Mouse (Mus musculus): ENCODE measurements around the gene Cklf. TPM values are rescaled to one million over a fixed set of nuclear protein-coding genes. Genes with fewer than 3 reads are reported as not detected.

Gene Cklf
- total RNA-seq (2021) = 1 to 10 TPM; 4.1 to 4.4 TPM

- peak; percentile 87 to 89 for DNase-seq
- intact Hi-C loops (cut with DNase I) = loop anchor here (2.0 to 5.0 kb wide), 4 partner anchors 52 to 322 kb away; partner anchors contain the start of gene Dync1li2
Measured at GRCm38 (mm10) chr8:104250439-104251367, at the start of gene Cklf. TSS of gene Cklf (plus strand) at chr8:104250861.

GRCm38 (mm10) chr8:104201622-104202021 is 49.0 kb upstream of the Cklf start:
- intact Hi-C loops (cut with DNase I) = no loop called here
- no peak for DNase-seq

GRCm38 (mm10) chr8:104202320-104202719 is 48.3 kb upstream of the Cklf start:
- no peak for DNase-seq
- intact Hi-C loops (cut with DNase I) = no loop called here

GRCm38 (mm10) chr8:104205292-104205691 is 45.4 kb upstream of the Cklf start:
- no peak for DNase-seq

GRCm38 (mm10) chr8:104217601-104218000 is 33.1 kb upstream of the Cklf start:
- intact Hi-C loops (cut with DNase I) = no loop called here
- DNase-seq = no peak

More at GRCm38 (mm10) chr8:104205292-104205691, 45.4 kb upstream of the Cklf start:
- intact Hi-C loops (cut with DNase I) = no loop called here

- intact Hi-C loops (cut with DNase I) = loop anchor here (1.0 to 2.0 kb wide), 2 partner anchors 73 to 128 kb away; no protein-coding TSS in a partner anchor
- peak; percentile 53 to 62 for DNase-seq
Measured at GRCm38 (mm10) chr8:104219079-104219478, 31.6 kb upstream of the Cklf start.

- DNase-seq = peak; percentile 80 to 83
- intact Hi-C loops (cut with DNase I) = loop anchor here (1.0 to 2.0 kb wide), 2 partner anchors 74 to 129 kb away; no protein-coding TSS in a partner anchor
Measured at GRCm38 (mm10) chr8:104219806-104220205, 30.9 kb upstream of the Cklf start.

- no peak for DNase-seq
- intact Hi-C loops (cut with DNase I) = no loop called here
Measured at GRCm38 (mm10) chr8:104227048-104227447, 23.6 kb upstream of the Cklf start.

- intact Hi-C loops (cut with DNase I) = no loop called here
- no peak for DNase-seq
Measured at GRCm38 (mm10) chr8:104230377-104230776, 20.3 kb upstream of the Cklf start.

GRCm38 (mm10) chr8:104232039-104232438 is 18.6 kb upstream of the Cklf start:
- intact Hi-C loops (cut with DNase I) = no loop called here
- DNase-seq = no peak

GRCm38 (mm10) chr8:104232919-104233318 is 17.7 kb upstream of the Cklf start:
- intact Hi-C loops (cut with DNase I) = no loop called here
- no peak for DNase-seq

GRCm38 (mm10) chr8:104234573-104234972 is 16.1 kb upstream of the Cklf start:
- intact Hi-C loops (cut with DNase I) = no loop called here

GRCm38 (mm10) chr8:104239418-104239861 is 11.2 kb upstream of the Cklf start:
- intact Hi-C loops (cut with DNase I) = no loop called here
- no peak for DNase-seq

More at GRCm38 (mm10) chr8:104234573-104234972, 16.1 kb upstream of the Cklf start:
- DNase-seq = no peak

GRCm38 (mm10) chr8:104242038-104242644 is 8.5 kb upstream of the Cklf start:
- DNase-seq = no peak
- intact Hi-C loops (cut with DNase I) = no loop called here

GRCm38 (mm10) chr8:104246621-104247020 is 4.0 kb upstream of the Cklf start:
- intact Hi-C loops (cut with DNase I) = no loop called here

GRCm38 (mm10) chr8:104247054-104247907 is 3.4 kb upstream of the Cklf start:
- DNase-seq = peak; percentile 30 to 32
- intact Hi-C loops (cut with DNase I) = no loop called here

More at GRCm38 (mm10) chr8:104246621-104247020, 4.0 kb upstream of the Cklf start:
- no peak for DNase-seq

GRCm38 (mm10) chr8:104247908-104248275 is 2.8 kb upstream of the Cklf start:
- no peak for DNase-seq
- intact Hi-C loops (cut with DNase I) = no loop called here

- peak; percentile 77 to 78 for DNase-seq
- intact Hi-C loops (cut with DNase I) = no loop called here
Measured at GRCm38 (mm10) chr8:104248276-104248675, 2.4 kb upstream of the Cklf start, which contains the start of gene Tk2. TSS of gene Tk2 (minus strand) at chr8:104248558.

GRCm38 (mm10) chr8:104249442-104249996 is 1.1 kb upstream of the Cklf start:
- no peak for DNase-seq
- intact Hi-C loops (cut with DNase I) = no loop called here

- DNase-seq = no peak
- intact Hi-C loops (cut with DNase I) = loop anchor here (2.0 to 5.0 kb wide), 4 partner anchors 51 to 321 kb away; partner anchors contain the start of gene Dync1li2
Measured at GRCm38 (mm10) chr8:104251461-104251860, 800 bp downstream of the Cklf start.

Data from heart, postnatal 36 days (tissue).